Mouse (Mus musculus): ENCODE data around the gene Gpr157.

GRCm38 (mm10) chr4:150085366-150085765 lies 1.8 kb upstream of the Gpr157 start:
- no peak for TF ChIP-seq CTCF (IDR thresholded peaks at IDR 0.05; ENCODE audit: low read depth, low read length)
- TF ChIP-seq POLR2A (IDR thresholded peaks at IDR 0.05; ENCODE audit: borderline replicate concordance, low read depth, low read length), result no peak

Data from bone marrow macrophage, adult 2 months (primary cell).